Mouse (Mus musculus) ES-E14 (cell line): Measurements from ENCODE around the gene Lrmda. TPM values are rescaled to one million over a fixed set of nuclear protein-coding genes. Genes with fewer than 3 reads are reported as not detected.
A peak's percentile ranks its signal among the peaks of the same experiment; 100 is the strongest.

Experiments used
- DNase-seq: peaks from one replicate; pipeline ENCODE4 v3.0.0-alpha.2; 2013; ENCODE audit warnings: low read depth, low spot score
- H3K27ac ChIP-seq: 2 replicates; pipeline ENCODE4 v1.5.1; 2012; ENCODE audit warnings: low read depth, mild to moderate bottlenecking, low read length, moderate library complexity, mixed read lengths; ENCODE audit not compliant: poor library complexity, insufficient read depth, severe bottlenecking
- H3K36me3 ChIP-seq: 2 replicates; pipeline ENCODE4 v1.6.1; 2012; ENCODE audit warnings: mild to moderate bottlenecking, low read length, moderate library complexity, mixed read lengths; ENCODE audit not compliant: control insufficient read depth, poor library complexity, insufficient read depth, severe bottlenecking
- H3K4me1 ChIP-seq, 2 experiments: fragments of 150-350 bp in 1 of 2; sonication (generic) in 1 of 2; 2 replicates each; pipeline ENCODE4 v1.6.1; 2012; ENCODE audit warnings: low read length in 2 of 2, mild to moderate bottlenecking in 1 of 2, mixed read lengths in 1 of 2; ENCODE audit not compliant: control insufficient read depth in 2 of 2, insufficient read depth in 2 of 2, poor library complexity in 1 of 2
- H3K4me3 ChIP-seq, 2 experiments: fragments of 150-350 bp in 1 of 2; sonication (generic) in 1 of 2; 2 replicates each; pipeline ENCODE4 v1.5.1; 2012; ENCODE audit warnings: low read length in 2 of 2, low read depth in 1 of 2, mild to moderate bottlenecking in 1 of 2, mixed read lengths in 1 of 2; ENCODE audit not compliant: insufficient read depth in 1 of 2, poor library complexity in 1 of 2, severe bottlenecking in 1 of 2
- H3K9ac ChIP-seq: 2 replicates; pipeline ENCODE4 v1.6.1; 2012; ENCODE audit warnings: low read depth, mild to moderate bottlenecking, low read length, mixed read lengths; ENCODE audit not compliant: poor library complexity, insufficient read depth, severe bottlenecking
- H3K9me3 ChIP-seq: fragments of 150-350 bp; sonication (generic); 2 replicates; pipeline ENCODE4 v1.6.1; 2012; ENCODE audit warnings: low read depth, mild to moderate bottlenecking, low read length; ENCODE audit not compliant: control insufficient read depth, insufficient read depth
- CHD2 ChIP-seq: IDR thresholded peaks from 2 replicates; pipeline ENCODE4 v1.6.1; 2014; ENCODE audit warnings: mild to moderate bottlenecking, low read depth, low read length, inconsistent platforms
- HCFC1 ChIP-seq: IDR thresholded peaks from 2 replicates; pipeline ENCODE4 v1.6.1; 2012; ENCODE audit warnings: low read length, inconsistent platforms, borderline replicate concordance; ENCODE audit not compliant: insufficient read depth
- MAFK ChIP-seq: IDR thresholded peaks from 2 replicates; pipeline ENCODE4 v1.6.1; 2014; ENCODE audit warnings: mild to moderate bottlenecking, low read depth, low read length, inconsistent platforms; ENCODE audit not compliant: insufficient read depth
- ZC3H11A ChIP-seq: IDR thresholded peaks from 2 replicates; pipeline ENCODE4 v1.6.1; 2012; ENCODE audit warnings: low read depth, mild to moderate bottlenecking, inconsistent platforms, low read length, borderline replicate concordance
- ZNF384 ChIP-seq: IDR thresholded peaks from 2 replicates; pipeline ENCODE4 v1.6.1; 2012; ENCODE audit warnings: low read depth, low read length, inconsistent platforms
- in situ Hi-C, 2 experiments: fragments of 600-800 bp; cut with MboI; formaldehyde crosslinking; loops; one replicate each; pipeline ENCODE4 v1.15.1; 2025; ENCODE audit warnings: low sequenced_read_pairs in 2 of 2, inconsistent platforms in 1 of 2; ENCODE audit not compliant: unreplicated experiment in 2 of 2
- total RNA-seq: library from RNA; depleted of rRNA; stranded (reverse); fragments of 300-350 nt; gene quantifications from 2 replicates; pipeline ENCODE4 v1.2.3, GENCODE M21; 2012

The Lrmda gene
- total RNA-seq, 1 experiment = 0.22 TPM

GRCm38 (mm10) chr14:22056246-22056645 is 36.7 kb downstream of the Lrmda start:
- no peak for TF ChIP-seq MAFK
- no peak overlapping the region for H3K27ac ChIP-seq
- H3K9me3 ChIP-seq = no peaks in the 10 kb centered on the region
- no peak for DNase-seq
- H3K36me3 ChIP-seq = no peaks in the 10 kb centered on the region
- H3K4me1 ChIP-seq = no peaks in the 10 kb centered on the region
- in situ Hi-C loops = no loop called here
- no peak overlapping the region for H3K4me3 ChIP-seq
- no peak overlapping the region for H3K9ac ChIP-seq

GRCm38 (mm10) chr14:22058729-22059128 is 39.2 kb downstream of the Lrmda start:
- Histone ChIP-seq H3K4me1 (no peaks in the 10 kb centered on the region), H3K27ac (no peak overlapping the region), H3K36me3 (no peaks in the 10 kb centered on the region), H3K4me3 (no peak overlapping the region), H3K9me3 (no peaks in the 10 kb centered on the region), H3K9ac (no peak overlapping the region)
- DNase-seq = peak; percentile 39
- TF ChIP-seq HCFC1 (no peak), ZNF384 (no peak), CHD2 (no peak), MAFK (no peak), ZC3H11A (no peak)
- in situ Hi-C loops = no loop called here

- no peak overlapping the region for H3K27ac ChIP-seq
- no peaks in the 10 kb centered on the region for H3K36me3 ChIP-seq
- no peaks in the 10 kb centered on the region for H3K9me3 ChIP-seq
- TF ChIP-seq ZC3H11A (no peak), HCFC1 (no peak), CHD2 (no peak), ZNF384 (no peak), MAFK (no peak)
- no peak overlapping the region for H3K9ac ChIP-seq
- H3K4me3 ChIP-seq = no peak overlapping the region
- in situ Hi-C loops = no loop called here
- DNase-seq = no peak
- H3K4me1 ChIP-seq = no peaks in the 10 kb centered on the region
Observed at GRCm38 (mm10) chr14:22059348-22059861, 39.9 kb downstream of the Lrmda start.

- H3K9me3 ChIP-seq = no peaks in the 10 kb centered on the region
- H3K27ac ChIP-seq = no peak overlapping the region
- no peaks in the 10 kb centered on the region for H3K4me1 ChIP-seq
- H3K4me3 ChIP-seq = no peak overlapping the region
- H3K36me3 ChIP-seq = no peaks in the 10 kb centered on the region
- DNase-seq = no peak
- no peak for TF ChIP-seq ZC3H11A
- no peak for TF ChIP-seq CHD2
- no peak for TF ChIP-seq ZNF384
- no peak overlapping the region for H3K9ac ChIP-seq
- in situ Hi-C loops = no loop called here
Observed at GRCm38 (mm10) chr14:22060787-22061186, 41.3 kb downstream of the Lrmda start.

- no peak for DNase-seq
- no peak overlapping the region for H3K9ac ChIP-seq
- no peaks in the 10 kb centered on the region for H3K36me3 ChIP-seq
- no peak overlapping the region for H3K27ac ChIP-seq
- in situ Hi-C loops = no loop called here
- H3K4me3 ChIP-seq = no peak overlapping the region
- H3K9me3 ChIP-seq = no peaks in the 10 kb centered on the region
- TF ChIP-seq MAFK (no peak), HCFC1 (no peak)
- H3K4me1 ChIP-seq = no peaks in the 10 kb centered on the region
Observed at GRCm38 (mm10) chr14:22062117-22062855, 42.8 kb downstream of the Lrmda start.
